Mouse (Mus musculus) heart, adult 2 months (tissue): ENCODE data around the gene Ak6.

Experiments used
- CTCF ChIP-seq: fragments of 200-600 bp; IDR thresholded peaks from 2 replicates; pipeline ENCODE4 v1.8.1; 2022; ENCODE audit warnings: antibody characterized with exemption, mild to moderate bottlenecking, moderate library complexity
- EP300 ChIP-seq: fragments of 200-500 bp; IDR thresholded peaks from 2 replicates; pipeline ENCODE4 v1.6.1; 2011; ENCODE audit warnings: low read depth, low read length, control low read depth; ENCODE audit not compliant: insufficient read depth
- POLR2A ChIP-seq: fragments of 200-500 bp; IDR thresholded peaks from 2 replicates; pipeline ENCODE4 v1.6.1; 2011; ENCODE audit warnings: mild to moderate bottlenecking, low read depth, low read length, control low read depth; ENCODE audit not compliant: insufficient read depth

DNA sequence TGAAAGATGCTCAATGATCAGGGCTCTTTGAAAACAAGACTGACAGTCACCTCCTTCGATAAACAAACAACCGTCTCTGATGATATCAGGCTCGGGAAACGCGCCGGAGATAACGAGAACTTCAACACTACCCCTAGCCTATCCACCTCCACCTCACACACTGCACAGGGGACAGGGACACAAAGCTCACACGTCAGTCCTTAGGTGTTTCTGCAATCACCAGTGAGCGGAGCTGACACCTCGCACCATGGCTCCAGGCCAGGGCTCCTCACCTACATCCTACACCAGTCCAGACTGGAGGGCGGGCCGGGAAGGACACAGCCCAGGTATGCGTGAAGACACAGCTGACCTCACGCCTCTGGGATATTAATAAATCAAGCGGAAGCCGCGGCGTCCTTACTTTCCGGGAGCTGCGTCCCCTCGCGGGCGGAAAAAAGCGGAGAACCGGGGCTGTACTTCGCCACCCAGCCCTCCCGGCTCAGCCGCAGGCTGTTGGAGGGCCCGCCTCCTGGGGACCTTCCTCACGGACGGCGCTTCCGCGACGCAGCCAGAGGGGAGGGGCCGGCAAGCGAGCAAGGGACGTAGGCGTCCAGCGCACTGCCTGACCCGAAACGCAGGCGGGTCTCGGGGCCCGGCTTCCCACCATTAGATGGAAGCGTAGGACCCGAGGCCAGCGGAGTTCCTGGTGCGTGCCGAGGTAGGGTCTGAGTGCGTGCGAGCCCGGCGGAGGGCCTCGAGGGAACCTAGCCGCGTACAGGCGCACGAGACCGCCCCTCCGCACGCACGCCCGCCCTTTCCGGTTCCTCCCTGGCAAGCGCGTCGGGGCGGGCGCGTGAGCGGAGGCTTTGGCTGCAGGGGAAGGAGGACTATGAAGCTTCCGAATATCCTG is at the start of gene Ak6, which contains the start of gene Rad17:
- TF ChIP-seq EP300 (0 out of 2 replicates have a peak, but pooled peaks have one; percentile 5), CTCF (peak; percentile 40), POLR2A (peak; percentile 68)
